Mouse (Mus musculus): ENCODE measurements around the gene Ccr9. TPM values are rescaled to one million over a fixed set of nuclear protein-coding genes. Genes with fewer than 3 reads are reported as not detected.
"Not testable (repeated sequence)": the region's sequence is repeated elsewhere in the genome, so short reads cannot be mapped to it uniquely, and the experiment has no call there.

Ccr9 gene
- polyA plus RNA-seq, 1 experiment from 2014 or later: 0.36 TPM

DNA sequence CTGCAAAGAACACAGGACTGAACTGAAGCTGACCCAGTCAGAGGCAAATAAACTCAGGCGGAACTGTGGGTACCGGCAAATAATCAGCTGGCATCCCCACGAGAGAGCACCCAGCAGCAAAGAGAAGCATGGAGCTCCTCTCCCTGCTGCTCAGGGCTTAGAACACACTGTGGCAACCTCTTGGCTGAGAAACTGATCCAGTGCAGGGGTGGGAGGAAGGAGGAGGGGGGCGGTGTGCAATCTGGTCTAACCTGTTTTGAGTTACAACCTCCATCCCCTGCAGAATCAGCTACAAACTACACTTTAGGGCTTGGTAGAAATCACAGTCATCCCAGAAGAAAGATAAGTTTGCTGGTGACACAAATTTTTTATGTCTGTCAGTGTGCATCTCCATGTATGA, 26.9 kb upstream of the Ccr9 start:
- Histone ChIP-seq H3K27me3 (ENCODE audit: control insufficient read depth, insufficient read depth, low read depth, low read length) (no peaks in the 10 kb centered on the region), H3K4me1 (replicated peaks; ENCODE audit: control insufficient read depth, insufficient read depth, low read length) (peaks cover 2% of the 10 kb centered on the region; the same call in 1 of the 2 replicates), H3K9me3 (ENCODE audit: control insufficient read depth, low read length) (no peaks in the 10 kb centered on the region), H3K9ac (ENCODE audit: low read length) (no peak overlapping the region), H3K4me3 (ENCODE audit: low read length) (no peak overlapping the region), H3K27ac (ENCODE audit: low read length) (no peak overlapping the region), H3K4me2 (ENCODE audit: low read depth, low read length) (no peak overlapping the region), H3K36me3 (ENCODE audit: control insufficient read depth, insufficient read depth, low read length) (no peaks in the 10 kb centered on the region)
- WGBS: 35% methylated on average over 4 of the region's 4 CpGs
- peak; percentile 78; the same call in 1 of the 2 replicates for ATAC-seq (ENCODE audit: low read depth)

DNA sequence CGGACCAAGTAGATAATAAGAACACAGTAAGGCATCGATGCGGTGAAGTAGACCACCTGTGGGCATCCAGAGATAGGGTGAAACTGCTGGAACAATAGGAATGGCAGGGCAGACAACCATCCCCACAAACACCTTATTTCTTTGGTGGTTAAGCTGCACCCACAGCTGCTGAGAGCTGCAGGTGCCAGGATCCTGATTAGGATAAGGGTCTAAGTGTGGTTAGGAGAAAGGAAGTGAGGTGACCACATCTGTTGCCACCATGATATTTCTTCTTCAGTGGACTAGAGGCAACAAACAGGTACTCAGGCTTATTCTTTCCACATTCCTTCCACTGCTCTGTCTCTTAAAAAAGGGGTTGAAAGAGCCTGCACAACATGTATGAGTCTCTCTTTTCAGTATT, 20.8 kb upstream of the Ccr9 start:
- Histone ChIP-seq H3K4me1 (replicated peaks; ENCODE audit: control insufficient read depth, insufficient read depth, low read length) (no peaks in the 10 kb centered on the region), H3K36me3 (ENCODE audit: control insufficient read depth, insufficient read depth, low read length) (no peaks in the 10 kb centered on the region), H3K4me2 (ENCODE audit: low read depth, low read length) (no peak overlapping the region), H3K27me3 (ENCODE audit: control insufficient read depth, insufficient read depth, low read depth, low read length) (no peaks in the 10 kb centered on the region), H3K9me3 (ENCODE audit: control insufficient read depth, low read length) (no peaks in the 10 kb centered on the region), H3K4me3 (ENCODE audit: low read length) (no peak overlapping the region), H3K27ac (ENCODE audit: low read length) (no peak overlapping the region), H3K9ac (ENCODE audit: low read length) (no peak overlapping the region)
- ATAC-seq (ENCODE audit: low read depth): no peak
- 84% methylated on average over 3 of the region's 3 CpGs for WGBS

DNA sequence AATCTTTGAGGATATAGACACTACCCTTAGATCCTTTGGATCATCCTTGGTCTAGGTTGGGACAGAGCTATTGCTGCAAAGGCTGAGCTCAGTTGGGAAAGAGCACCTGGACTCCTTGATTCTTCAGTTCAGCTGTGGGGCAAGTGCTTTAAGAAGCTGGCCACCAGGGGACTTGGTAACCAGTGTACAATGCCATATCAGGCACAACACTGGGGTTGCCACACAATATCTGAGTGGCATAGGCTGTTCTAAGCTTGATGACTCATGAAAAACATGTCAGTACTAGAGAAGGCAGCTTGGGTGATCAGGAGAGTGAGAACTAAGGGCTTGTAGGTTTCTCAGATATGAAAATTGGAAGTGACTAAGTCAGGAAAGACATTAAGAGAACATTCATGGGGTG, 19.3 kb upstream of the Ccr9 start:
- Histone ChIP-seq H3K27me3 (ENCODE audit: control insufficient read depth, insufficient read depth, low read depth, low read length) (no peaks in the 10 kb centered on the region), H3K9me3 (ENCODE audit: control insufficient read depth, low read length) (no peaks in the 10 kb centered on the region), H3K9ac (ENCODE audit: low read length) (no peak overlapping the region), H3K4me2 (ENCODE audit: low read depth, low read length) (no peak overlapping the region), H3K4me3 (ENCODE audit: low read length) (no peak overlapping the region), H3K4me1 (replicated peaks; ENCODE audit: control insufficient read depth, insufficient read depth, low read length) (no peaks in the 10 kb centered on the region), H3K36me3 (ENCODE audit: control insufficient read depth, insufficient read depth, low read length) (no peaks in the 10 kb centered on the region), H3K27ac (ENCODE audit: low read length) (no peak overlapping the region)
- ATAC-seq (ENCODE audit: low read depth): no peak

DNA sequence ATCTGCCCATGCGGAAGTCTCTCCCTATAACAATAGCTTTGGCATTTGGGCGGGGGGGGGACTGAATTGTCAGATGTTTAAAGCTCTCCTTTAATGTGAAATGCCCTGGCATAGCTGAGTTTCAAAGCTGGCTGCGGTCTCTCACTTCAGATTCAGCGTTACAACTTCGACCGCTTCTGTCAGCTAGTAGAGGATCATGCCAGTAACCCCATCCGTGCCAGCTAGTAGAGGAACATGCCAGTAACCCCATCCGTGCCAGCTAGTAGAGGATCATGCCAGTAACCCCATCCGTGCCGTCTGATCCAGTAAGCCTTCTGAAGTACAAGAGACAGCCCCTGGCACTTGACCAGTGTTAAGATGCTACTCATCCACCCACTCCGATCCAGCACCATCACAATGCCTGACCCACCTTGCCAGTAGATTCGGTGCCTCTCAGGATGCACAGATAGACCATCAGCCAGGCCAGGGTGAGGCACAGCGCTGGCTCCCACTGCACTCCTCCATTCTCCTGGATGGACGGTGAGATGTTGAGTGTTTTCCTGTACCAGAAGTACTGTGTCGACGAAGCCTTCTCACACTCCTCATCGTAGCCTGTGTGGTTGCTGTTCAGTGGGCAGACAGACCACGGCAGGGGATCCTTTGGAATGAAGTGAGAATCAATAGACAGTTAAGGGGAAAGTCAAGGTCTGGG, 18.1 kb upstream of the Ccr9 start:
- not testable (repeated sequence) for H3K4me2 ChIP-seq (ENCODE audit: low read depth, low read length); H3K27me3 ChIP-seq (ENCODE audit: control insufficient read depth, insufficient read depth, low read depth, low read length); H3K27ac ChIP-seq (ENCODE audit: low read length); H3K9me3 ChIP-seq (ENCODE audit: control insufficient read depth, low read length); ATAC-seq (ENCODE audit: low read depth); H3K4me3 ChIP-seq (ENCODE audit: low read length); H3K9ac ChIP-seq (ENCODE audit: low read length); H3K4me1 ChIP-seq (replicated peaks; ENCODE audit: control insufficient read depth, insufficient read depth, low read length); H3K36me3 ChIP-seq (ENCODE audit: control insufficient read depth, insufficient read depth, low read length)
- WGBS: 76% methylated on average over 17 of the region's 18 CpGs

DNA sequence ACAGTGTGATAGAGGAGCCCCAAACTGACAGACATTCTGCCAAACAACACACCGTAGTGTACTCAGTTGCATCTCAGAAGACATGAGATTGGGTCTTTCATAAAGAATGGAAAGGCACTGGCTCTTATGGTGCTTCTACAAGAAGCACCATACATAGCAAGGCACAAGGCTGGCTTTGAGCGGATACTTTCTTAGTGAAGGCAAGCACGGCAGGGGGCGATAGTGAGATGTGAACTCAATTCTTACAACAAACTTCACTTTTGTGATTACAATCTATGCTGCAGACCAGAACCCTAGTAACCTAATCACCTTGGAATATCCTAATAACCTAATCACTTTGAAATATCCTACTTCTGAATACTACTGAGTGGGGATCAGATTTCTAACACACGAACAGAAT, 12.6 kb upstream of the Ccr9 start:
- no peak for ATAC-seq (ENCODE audit: low read depth)
- no peak overlapping the region for H3K4me2 ChIP-seq (ENCODE audit: low read depth, low read length)
- H3K4me1 ChIP-seq (replicated peaks; ENCODE audit: control insufficient read depth, insufficient read depth, low read length): no peaks in the 10 kb centered on the region
- no peak overlapping the region for H3K4me3 ChIP-seq (ENCODE audit: low read length)
- 44% methylated on average over 5 of the region's 5 CpGs for WGBS
- H3K27me3 ChIP-seq (ENCODE audit: control insufficient read depth, insufficient read depth, low read depth, low read length): no peaks in the 10 kb centered on the region
- H3K27ac ChIP-seq (ENCODE audit: low read length): no peak overlapping the region
- no peaks in the 10 kb centered on the region for H3K36me3 ChIP-seq (ENCODE audit: control insufficient read depth, insufficient read depth, low read length)
- no peaks in the 10 kb centered on the region for H3K9me3 ChIP-seq (ENCODE audit: control insufficient read depth, low read length)
- no peak overlapping the region for H3K9ac ChIP-seq (ENCODE audit: low read length)

DNA sequence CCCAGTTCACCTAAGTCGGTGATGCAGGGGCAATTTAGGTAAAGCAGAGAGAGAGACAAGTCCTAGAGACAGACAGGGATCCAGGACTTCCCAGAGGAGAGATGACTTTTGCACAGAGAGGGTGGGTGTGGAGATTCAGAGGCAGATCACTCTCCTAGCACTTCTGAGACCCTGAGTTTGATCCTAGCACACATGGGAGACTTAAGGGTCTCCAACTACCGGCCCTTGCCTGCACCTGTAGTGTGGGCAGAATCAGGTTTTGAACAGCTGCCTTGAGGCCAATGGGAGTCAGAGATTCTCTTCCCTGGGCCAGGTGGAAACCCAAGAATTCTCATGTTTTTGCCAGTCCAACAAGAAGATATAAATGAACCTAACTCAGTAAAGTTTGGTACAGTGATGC, 959 bp downstream of the Ccr9 start:
- H3K9ac ChIP-seq (ENCODE audit: low read length): no peak overlapping the region

DNA sequence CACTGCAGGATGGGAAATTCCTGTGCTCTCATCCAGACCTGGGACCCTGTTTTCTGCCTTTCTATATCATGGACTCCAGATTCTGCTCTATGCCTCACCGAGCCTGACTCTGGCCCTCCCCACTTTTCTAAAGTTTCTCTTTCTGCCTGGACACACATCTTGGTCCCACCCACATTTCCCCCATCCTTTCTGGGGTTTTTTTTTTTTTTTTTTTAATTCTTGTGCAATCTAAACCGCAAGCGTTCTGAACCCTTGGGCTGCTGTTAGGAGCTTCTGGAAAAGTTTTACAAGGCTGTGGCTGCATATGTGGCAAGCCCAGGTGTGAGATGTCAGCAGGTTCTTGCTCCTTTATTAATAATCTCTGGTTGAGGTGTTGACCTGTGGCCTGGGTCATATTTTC, 5.5 kb downstream of the Ccr9 start:
- no peak overlapping the region for H3K4me3 ChIP-seq (ENCODE audit: low read length)
- H3K27ac ChIP-seq (ENCODE audit: low read length): no peak overlapping the region
- no peaks in the 10 kb centered on the region for H3K9me3 ChIP-seq (ENCODE audit: control insufficient read depth, low read length)
- H3K4me2 ChIP-seq (ENCODE audit: low read depth, low read length): no peak overlapping the region
- peaks cover 1% of the 10 kb centered on the region; the same call in 1 of the 2 replicates for H3K4me1 ChIP-seq (replicated peaks; ENCODE audit: control insufficient read depth, insufficient read depth, low read length)
- WGBS: 38% methylated on average over 3 of the region's 3 CpGs
- ATAC-seq (ENCODE audit: low read depth): no peak
- H3K9ac ChIP-seq (ENCODE audit: low read length): no peak overlapping the region
- H3K36me3 ChIP-seq (ENCODE audit: control insufficient read depth, insufficient read depth, low read length): no peaks in the 10 kb centered on the region
- peaks cover 20% of the 10 kb centered on the region for H3K27me3 ChIP-seq (ENCODE audit: control insufficient read depth, insufficient read depth, low read depth, low read length)

More for the DNA sequence above, 959 bp downstream of the Ccr9 start:
- peaks cover 5% of the 10 kb centered on the region; the same call in 1 of the 2 replicates for H3K4me1 ChIP-seq (replicated peaks; ENCODE audit: control insufficient read depth, insufficient read depth, low read length)
- H3K27ac ChIP-seq (ENCODE audit: low read length): no peak overlapping the region
- H3K36me3 ChIP-seq (ENCODE audit: control insufficient read depth, insufficient read depth, low read length): no peaks in the 10 kb centered on the region
- no peak for ATAC-seq (ENCODE audit: low read depth)
- H3K9me3 ChIP-seq (ENCODE audit: control insufficient read depth, low read length): no peaks in the 10 kb centered on the region
- H3K4me2 ChIP-seq (ENCODE audit: low read depth, low read length): peak overlapping the region; percentile 67; the same call in 1 of the 2 replicates
- WGBS: 22% methylated on average over 2 of the region's 2 CpGs
- peaks cover 36% of the 10 kb centered on the region for H3K27me3 ChIP-seq (ENCODE audit: control insufficient read depth, insufficient read depth, low read depth, low read length)
- H3K4me3 ChIP-seq (ENCODE audit: low read length): no peak overlapping the region

DNA sequence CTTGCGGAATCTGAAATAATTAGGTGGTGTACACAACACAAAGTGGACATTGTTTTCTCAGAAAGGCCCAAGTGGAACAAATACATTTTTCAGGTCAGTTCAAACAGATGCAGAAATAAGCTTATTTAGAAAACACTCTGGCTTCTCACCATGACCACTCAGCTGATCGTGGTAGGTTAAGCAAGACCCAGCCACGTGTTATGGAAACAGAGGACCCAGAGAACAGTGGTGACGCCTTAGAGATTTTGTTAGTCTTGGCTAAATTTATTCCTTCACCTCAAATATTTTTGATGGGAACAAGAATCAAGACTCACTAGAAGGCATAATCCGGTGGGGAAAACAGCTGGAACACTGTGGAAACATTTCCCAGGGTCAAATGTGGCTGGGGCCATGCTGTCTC, 8.0 kb downstream of the Ccr9 start:
- Histone ChIP-seq H3K4me1 (replicated peaks; ENCODE audit: control insufficient read depth, insufficient read depth, low read length) (no peaks in the 10 kb centered on the region), H3K9me3 (ENCODE audit: control insufficient read depth, low read length) (no peaks in the 10 kb centered on the region), H3K9ac (ENCODE audit: low read length) (no peak overlapping the region), H3K27me3 (ENCODE audit: control insufficient read depth, insufficient read depth, low read depth, low read length) (peaks cover 1% of the 10 kb centered on the region; the same call in 1 of the 2 replicates), H3K27ac (ENCODE audit: low read length) (no peak overlapping the region), H3K4me3 (ENCODE audit: low read length) (no peak overlapping the region), H3K4me2 (ENCODE audit: low read depth, low read length) (no peak overlapping the region), H3K36me3 (ENCODE audit: control insufficient read depth, insufficient read depth, low read length) (no peaks in the 10 kb centered on the region)
- 74% methylated on average over 5 of the region's 5 CpGs for WGBS
- ATAC-seq (ENCODE audit: low read depth): no peak

DNA sequence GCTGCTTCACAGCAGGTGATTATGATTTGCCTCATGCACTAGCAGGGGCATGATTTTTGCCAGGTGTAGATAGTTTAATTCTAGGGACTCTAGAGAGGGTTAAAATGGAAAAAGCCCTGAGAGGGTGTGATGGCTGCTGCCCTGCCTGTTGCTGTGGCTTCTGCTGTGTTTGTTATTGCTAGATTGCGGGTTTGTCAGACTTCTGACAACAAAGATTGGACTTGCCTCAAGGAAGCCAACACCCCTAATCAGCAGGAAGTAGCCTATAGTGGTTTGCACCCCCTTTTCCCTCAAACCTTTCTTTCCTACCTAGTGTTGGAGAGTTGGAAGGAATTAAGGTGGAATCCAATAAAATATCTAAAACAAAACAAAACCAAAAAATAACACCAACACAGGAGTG, 10.0 kb downstream of the Ccr9 start:
- Histone ChIP-seq H3K27me3 (ENCODE audit: control insufficient read depth, insufficient read depth, low read depth, low read length) (no peaks in the 10 kb centered on the region), H3K27ac (ENCODE audit: low read length) (no peak overlapping the region), H3K9ac (ENCODE audit: low read length) (no peak overlapping the region), H3K9me3 (ENCODE audit: control insufficient read depth, low read length) (no peaks in the 10 kb centered on the region), H3K4me2 (ENCODE audit: low read depth, low read length) (no peak overlapping the region), H3K4me1 (replicated peaks; ENCODE audit: control insufficient read depth, insufficient read depth, low read length) (no peaks in the 10 kb centered on the region), H3K36me3 (ENCODE audit: control insufficient read depth, insufficient read depth, low read length) (no peaks in the 10 kb centered on the region), H3K4me3 (ENCODE audit: low read length) (no peak overlapping the region)
- 63% methylated on average over 1 of the region's 1 CpGs for WGBS
- ATAC-seq (ENCODE audit: low read depth): no peak
